Mouse (Mus musculus) cerebellum, adult 2 months (tissue): ENCODE measurements at regions not wholly inside any gene's neighbourhood (a gene's known extent, or its start where the extent isn't known, plus 50 kb on each side); places are given as distances from the start of the nearest gene placed in this dataset.

Experiments used
- CTCF ChIP-seq: fragments of 200-500 bp; IDR thresholded peaks from 2 replicates; pipeline ENCODE4 v1.5.1; 2011; ENCODE audit warnings: low read depth, mild to moderate bottlenecking, control low read depth, low read length, moderate library complexity, borderline replicate concordance; ENCODE audit not compliant: insufficient read depth
- POLR2A ChIP-seq: fragments of 200-500 bp; IDR thresholded peaks from 2 replicates; pipeline ENCODE4 v1.6.1; 2011; ENCODE audit warnings: low read length, control low read depth, borderline replicate concordance; ENCODE audit not compliant: insufficient read depth

DNA sequence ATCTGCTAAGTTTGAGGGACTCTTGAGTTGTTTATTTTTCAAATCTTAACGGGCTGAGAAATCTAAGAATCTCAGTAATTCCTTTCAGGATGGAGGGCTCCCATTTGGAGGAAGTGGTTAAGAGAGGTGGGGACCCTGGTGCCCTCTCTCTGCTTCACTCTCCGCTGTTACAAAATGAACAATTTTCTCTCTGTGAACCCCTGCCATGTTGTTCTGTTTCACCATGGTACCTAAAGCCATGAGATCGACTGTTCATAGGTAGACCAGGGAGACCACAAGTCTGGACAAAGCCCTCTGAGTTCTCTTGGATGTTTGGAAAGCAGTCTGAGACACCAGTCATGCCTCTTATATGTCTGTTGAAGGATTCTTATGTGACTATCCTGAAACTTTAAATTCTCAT, 179.9 kb upstream of the Gm5148 start:
- TF ChIP-seq POLR2A (no peak), CTCF (no peak)
